Mouse (Mus musculus): ENCODE measurements around the gene Mvb12b.
A peak's percentile ranks its signal among the peaks of the same experiment; 100 is the strongest.

Gene Mvb12b

GRCm38 (mm10) chr2:33737128-33737527, 150.6 kb downstream of the Mvb12b start:
- no peak for DNase-seq (ENCODE audit: low read depth in 1 of 2, low spot score in 2 of 2)

- peak in 1 of 2 experiments; percentile 34 for DNase-seq (ENCODE audit: low read depth in 1 of 2, low spot score in 2 of 2)
Measured at GRCm38 (mm10) chr2:33736722-33737121, 151.0 kb downstream of the Mvb12b start.

DNA sequence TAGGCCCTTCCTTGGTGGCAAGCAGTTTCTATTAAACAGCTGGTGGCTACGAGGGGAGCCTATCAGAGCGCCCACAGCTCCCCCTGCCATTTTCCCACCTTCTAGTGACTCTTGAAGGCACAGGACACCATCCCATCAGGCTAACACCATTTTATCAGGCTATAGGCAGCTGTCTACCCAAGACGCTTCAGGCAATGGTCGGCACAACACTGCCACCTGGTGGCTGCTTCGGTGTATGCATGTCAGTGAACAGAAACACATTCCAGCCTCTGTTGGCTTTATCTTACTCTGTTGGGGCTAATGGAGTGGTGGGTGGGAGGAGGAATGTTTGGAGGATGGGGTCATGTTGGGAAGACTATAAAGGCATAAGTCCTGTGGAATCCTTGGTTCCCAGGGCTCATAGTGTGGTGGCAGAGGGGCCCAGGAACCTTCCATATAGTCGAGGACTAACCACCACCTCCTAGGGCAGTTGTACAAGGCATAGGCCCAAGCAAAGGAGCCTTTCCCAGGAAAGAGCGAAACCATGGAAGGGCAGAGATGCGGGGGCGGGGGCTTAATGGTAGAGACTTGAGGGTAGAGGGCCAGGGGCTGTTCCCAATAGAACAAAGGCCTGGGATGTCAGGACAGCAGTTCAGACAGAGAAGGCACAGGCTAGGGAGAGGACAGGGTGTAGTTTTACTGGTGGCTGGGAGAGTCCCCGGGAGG, 152.8 kb downstream of the Mvb12b start:
- DNase-seq (ENCODE audit: low read depth in 1 of 2, low spot score in 2 of 2) = peak in 1 of 2 experiments; percentile 52

DNA sequence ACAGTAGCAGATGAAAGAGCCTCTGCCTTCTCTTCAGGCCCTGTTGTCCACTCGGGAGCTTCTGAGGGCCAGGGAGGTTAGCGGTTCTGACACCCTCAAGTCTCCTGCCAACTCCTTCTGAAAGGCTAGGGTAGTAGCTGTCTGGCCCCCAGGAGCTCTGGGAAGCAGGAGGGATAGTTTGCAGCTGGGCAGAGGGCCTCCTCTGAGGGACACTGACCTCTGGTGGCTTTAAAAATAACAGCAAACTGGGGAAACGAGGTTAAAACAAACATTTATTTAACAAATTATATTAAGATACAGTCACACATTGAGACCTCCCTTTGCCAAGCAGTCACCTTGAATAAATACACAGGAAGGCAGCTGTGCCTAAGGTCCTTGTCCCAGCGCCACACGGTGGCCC, 158.0 kb downstream of the Mvb12b start:
- DNase-seq (ENCODE audit: low read depth in 1 of 2, low spot score in 2 of 2) = no peak

DNA sequence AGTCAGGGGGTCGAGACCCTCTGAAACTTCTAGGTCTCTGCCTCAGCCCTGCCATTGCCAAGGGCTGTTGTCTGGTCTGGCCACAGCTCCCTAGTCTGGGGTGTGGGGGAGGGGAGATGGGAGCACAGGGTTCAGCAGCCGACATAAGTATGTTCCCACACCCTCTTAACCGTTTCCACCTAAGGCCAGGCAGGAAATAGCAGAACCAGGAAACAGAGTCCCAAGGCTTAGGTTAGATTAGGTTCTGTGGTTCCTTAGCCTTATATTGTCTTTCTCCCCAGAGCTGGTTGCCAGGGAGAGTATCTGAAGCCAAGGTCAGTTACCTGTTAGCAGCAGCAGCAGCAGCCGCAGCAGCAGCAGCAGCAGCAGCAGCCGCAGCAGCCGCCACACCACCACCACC, 160.5 kb downstream of the Mvb12b start:
- DNase-seq (ENCODE audit: low read depth in 1 of 2, low spot score in 2 of 2) = no peak

- DNase-seq (ENCODE audit: low read depth in 1 of 2, low spot score in 2 of 2) = no peak
Measured at GRCm38 (mm10) chr2:33720380-33720898, 167.3 kb downstream of the Mvb12b start.

DNA sequence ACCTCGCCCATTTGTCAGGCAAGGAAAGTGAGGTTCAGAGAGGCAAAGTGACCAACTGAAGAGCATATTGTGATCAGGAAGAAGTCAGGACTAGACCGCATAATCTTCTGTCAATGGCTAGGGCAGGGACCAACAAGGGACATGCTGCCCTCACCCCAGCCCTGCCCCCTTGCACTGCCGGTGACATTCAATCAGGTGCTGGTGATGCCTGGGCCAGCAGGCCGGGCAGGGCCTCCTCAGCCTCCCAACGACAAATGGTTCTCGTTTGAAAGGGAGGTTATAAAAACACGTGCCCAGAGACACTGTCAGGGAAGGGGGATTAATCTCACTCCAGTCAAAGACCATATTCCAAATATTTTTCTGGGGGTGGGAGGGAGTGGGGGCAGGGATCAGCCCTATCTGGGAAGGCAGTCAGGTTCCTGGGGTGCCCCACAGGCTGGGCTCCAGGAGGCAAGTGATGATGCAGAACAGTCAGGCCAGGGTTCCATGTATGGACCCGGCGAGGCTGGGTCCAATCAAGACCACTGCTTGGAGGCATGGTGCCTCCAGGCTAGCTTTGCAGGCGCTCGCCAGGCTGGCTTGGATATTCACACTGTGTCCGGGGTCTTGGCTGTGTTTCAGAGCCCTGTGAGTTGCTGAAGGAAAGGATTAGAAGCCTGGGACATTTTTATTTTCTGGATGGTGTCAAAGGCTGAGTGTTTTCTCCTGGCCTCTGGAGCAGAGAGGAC, 168.2 kb downstream of the Mvb12b start:
- DNase-seq (ENCODE audit: low read depth in 1 of 2, low spot score in 2 of 2) = no peak

GRCm38 (mm10) chr2:33718561-33718960, 169.2 kb downstream of the Mvb12b start:
- DNase-seq (ENCODE audit: low read depth in 1 of 2, low spot score in 2 of 2) = no peak

DNA sequence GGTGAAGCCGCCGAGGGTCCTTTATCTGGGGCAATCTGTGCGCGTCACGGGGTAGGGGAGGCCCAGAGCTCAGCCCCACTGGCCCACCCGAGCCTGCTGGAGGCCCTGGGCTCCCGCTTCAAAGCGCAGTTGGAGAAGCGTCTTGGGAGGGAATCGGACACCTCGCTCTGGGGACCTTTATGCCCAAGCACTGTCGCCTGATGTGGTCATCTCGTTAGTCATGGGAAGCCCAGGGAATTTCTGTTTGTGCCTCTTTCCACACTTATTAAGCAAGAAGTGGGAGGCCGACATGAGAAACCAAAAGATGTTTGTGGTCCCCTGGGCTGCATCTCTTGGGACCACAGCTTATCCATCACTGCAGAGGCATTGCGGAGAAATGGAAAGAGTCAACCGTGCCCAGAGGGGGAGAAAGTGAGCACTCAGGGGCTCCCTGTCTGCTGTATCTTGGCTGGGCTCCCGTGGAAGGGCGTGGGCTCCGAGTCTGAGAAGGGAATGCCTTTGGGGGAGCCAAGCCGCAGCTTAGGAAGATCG, 169.9 kb downstream of the Mvb12b start:
- DNase-seq (ENCODE audit: low read depth in 1 of 2, low spot score in 2 of 2) = no peak

- no peak for DNase-seq (ENCODE audit: low read depth in 1 of 2, low spot score in 2 of 2)
Measured at GRCm38 (mm10) chr2:33717378-33717777, 170.4 kb downstream of the Mvb12b start.

GRCm38 (mm10) chr2:33716878-33717277, 170.9 kb downstream of the Mvb12b start:
- no peak for DNase-seq (ENCODE audit: low read depth in 1 of 2, low spot score in 2 of 2)

- DNase-seq (ENCODE audit: low read depth in 1 of 2, low spot score in 2 of 2) = no peak
Measured at GRCm38 (mm10) chr2:33714932-33715331, 172.8 kb downstream of the Mvb12b start.

DNA sequence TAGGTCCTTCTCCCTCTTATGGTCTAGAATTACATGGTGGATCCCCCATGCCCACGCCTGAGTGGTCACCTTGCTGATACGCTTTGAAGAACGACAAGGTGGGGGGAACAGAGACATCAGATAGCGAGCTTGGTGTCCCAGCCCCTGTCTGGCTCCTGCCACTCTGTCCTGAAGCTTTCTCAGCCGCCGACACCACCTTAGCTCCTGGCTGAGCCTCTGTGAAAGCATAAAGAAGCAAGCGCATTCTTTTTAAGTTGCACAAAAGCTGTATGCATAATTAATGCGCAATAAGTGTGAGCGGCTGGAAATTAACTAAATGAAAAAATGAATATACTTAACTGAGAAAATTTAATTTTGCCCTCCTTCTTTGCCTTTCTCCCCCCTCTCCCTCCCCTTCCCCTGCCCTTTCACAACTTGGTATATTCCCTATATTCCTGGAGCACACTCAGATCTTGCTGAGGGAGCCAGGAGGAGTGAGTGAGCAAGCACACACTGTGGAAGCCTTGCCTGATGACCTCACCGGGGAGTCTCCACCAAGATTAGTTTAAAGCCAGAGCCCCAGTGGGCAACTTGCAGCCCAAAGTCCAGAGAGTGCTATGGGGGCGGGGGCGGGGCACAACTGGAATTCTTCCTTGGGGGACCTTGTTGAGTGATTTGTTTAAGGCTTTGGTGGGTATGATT, 174.0 kb downstream of the Mvb12b start:
- DNase-seq (ENCODE audit: low read depth in 1 of 2, low spot score in 2 of 2) = no peak

DNA sequence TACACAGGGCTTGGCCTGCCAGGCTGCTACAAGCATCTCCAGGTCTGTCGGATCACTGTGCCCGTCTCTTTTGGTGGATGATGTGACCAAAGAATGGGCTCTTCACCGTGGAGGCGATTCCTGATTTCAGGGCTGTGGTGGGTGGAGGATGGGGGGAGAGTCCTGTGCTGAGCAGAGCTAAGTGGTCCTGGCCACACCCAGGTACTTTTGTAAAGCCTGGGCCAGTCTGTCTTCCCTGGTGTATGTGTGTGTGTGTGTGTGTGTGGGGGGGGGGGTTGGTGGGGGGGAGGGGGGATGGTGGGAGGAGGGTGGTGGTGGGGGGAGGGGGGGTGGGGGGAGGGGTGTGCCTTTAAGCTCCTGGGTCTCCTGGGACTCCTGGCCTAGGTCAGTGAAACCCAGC, 174.9 kb downstream of the Mvb12b start:
- DNase-seq (ENCODE audit: low read depth in 1 of 2, low spot score in 2 of 2) = no peak

DNA sequence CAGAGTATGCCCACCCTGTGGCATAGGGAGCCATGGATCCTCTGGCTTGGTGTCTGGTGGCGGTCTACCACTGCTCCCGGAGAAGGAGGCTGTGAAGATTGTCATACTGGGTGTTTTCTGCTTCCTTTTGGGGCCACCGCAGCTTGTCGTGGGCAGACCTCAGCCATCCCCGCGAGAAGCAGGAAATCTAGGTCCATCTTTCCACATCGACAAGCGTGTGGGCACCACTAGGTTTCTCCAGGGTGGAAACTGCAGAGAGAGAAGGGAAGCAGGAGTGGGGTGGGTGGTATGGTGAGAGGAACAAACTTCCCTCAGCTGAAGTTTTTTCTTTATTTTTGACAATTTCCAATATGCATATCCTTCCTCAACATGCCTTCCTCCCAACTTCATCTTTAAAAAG, 178.9 kb downstream of the Mvb12b start:
- DNase-seq (ENCODE audit: low read depth in 1 of 2, low spot score in 2 of 2) = no peak

GRCm38 (mm10) chr2:33708096-33708495, 179.7 kb downstream of the Mvb12b start:
- no peak for DNase-seq (ENCODE audit: low read depth in 1 of 2, low spot score in 2 of 2)

GRCm38 (mm10) chr2:33706403-33706802, 181.3 kb downstream of the Mvb12b start:
- DNase-seq (ENCODE audit: low read depth in 1 of 2, low spot score in 2 of 2) = no peak

DNA sequence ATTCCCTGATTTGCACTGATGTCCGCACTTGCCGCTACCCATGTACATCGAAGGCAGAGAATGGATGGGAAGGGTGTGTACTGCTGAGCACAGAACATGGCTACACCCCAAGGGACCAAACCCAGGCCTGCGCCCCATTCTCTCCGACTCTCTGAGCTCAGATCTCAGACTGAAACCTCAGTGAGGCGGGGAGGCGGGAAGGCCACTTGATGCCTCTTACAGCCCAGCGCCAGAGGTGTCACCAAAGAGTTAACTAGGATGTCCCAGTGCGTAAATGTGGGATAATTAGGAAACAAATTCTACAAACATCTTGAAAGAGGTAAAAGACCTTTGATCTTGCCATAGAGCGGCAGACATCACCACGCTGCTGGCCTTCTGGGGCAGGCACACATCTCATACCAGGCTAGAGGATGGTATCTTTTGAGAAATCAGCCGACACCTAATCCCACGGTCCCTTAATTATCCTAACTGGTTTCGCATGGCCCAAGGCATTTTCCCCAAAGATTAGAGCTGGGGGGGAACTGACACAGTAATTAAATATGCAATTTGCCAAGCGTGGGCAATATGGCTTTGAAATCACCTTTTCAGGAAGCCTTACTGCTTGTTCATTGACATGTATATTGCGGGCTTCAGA, 181.9 kb downstream of the Mvb12b start:
- DNase-seq (ENCODE audit: low read depth in 1 of 2, low spot score in 2 of 2) = no peak

DNA sequence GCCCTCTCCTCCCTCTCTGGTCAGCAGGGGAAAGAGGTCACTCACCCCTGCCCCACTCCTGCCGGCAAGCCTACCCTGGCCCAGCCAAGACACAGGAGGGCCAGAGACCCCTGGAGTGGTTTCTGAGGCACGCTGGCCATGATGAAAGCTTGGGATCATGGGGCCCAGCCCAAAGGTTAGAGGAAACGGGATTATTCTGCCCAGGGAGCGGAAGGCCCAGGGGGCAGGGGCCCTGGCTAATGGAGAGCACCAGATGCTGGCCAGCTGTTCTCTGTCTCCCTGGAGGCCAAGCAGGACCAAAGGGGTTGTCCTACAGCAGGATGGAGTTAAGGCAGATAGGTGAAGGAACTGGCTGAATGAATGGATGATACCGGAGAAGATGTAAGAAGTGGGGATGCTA, 184.5 kb downstream of the Mvb12b start:
- DNase-seq (ENCODE audit: low read depth in 1 of 2, low spot score in 2 of 2) = no peak

DNA sequence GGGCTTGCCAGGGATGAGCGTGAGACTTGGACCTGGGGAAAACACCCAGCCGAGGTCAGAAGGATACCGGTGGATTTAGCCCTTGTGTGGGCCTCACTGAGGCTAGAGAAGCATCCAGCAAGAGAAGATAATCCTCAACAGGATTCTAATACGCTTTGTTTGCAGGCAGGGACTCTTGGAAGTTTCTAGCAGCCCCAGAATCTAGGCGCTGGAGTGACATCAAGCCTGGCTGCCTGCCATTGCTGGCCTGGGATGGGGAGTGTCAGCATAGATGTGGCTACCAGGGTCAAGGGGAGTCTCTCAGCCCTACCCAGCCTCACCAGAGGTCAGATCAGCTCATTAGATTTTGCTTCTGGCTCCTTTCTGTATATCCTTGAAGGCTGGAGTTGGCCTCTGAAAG, 185.0 kb downstream of the Mvb12b start:
- no peak for DNase-seq (ENCODE audit: low read depth in 1 of 2, low spot score in 2 of 2)

DNA sequence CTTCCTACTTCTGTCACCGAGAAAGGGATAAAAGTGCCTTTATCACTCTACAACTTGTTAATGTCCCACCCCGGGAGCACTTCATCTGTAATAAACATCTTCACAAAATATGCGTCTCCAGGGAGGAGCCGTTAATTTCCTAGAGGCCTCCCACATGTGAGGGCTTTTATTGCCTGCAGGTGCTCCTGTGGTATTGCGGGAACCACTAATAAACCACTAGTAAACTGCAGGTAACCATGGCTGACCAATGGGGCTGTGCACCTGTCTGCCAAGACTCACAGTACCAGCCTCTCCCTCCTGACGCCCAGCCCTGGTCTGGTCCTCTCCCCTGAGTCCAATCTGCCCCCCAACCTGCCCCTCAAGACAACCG, 186.3 kb downstream of the Mvb12b start:
- DNase-seq (ENCODE audit: low read depth in 1 of 2, low spot score in 2 of 2) = no peak
